Comparison of ENCODE assay signal across 8 mouse cellular contexts in genomic region chr11:48833731-48834639, GRCm38 (mm10). TPM values are rescaled to one million over a fixed set of nuclear protein-coding genes. Genes with fewer than 3 reads are reported as not detected.
A peak's percentile ranks its signal among the peaks of the same experiment; 100 is the strongest.
DNase-seq lines count a peak whose midpoint lies in the region; ATAC-seq and TF ChIP-seq lines count a peak whose summit lies in the region.

No protein-coding gene starts in this region.

- WGBS in forebrain, embryonic 16.5 days: under 1% methylated on average over 30 of the region's 30 CpGs
- under 1% methylated on average over 30 of the region's 30 CpGs for WGBS in lung, embryonic 14.5 days
- under 1% methylated on average over 30 of the region's 30 CpGs for WGBS in thymus, adult 2 months

- no peak for TF ChIP-seq CTCF in layer of hippocampus, adult 2 months (conservative IDR thresholded peaks at IDR 0.05)
- TF ChIP-seq CTCF in lung, embryonic 14.5 days (IDR thresholded peaks at IDR 0.05; ENCODE audit: low read depth): 0 out of 2 replicates have a peak, but pooled peaks have one; percentile 5
- TF ChIP-seq CTCF in thymus, adult 2 months (IDR thresholded peaks at IDR 0.05; ENCODE audit: borderline replicate concordance, control insufficient read depth, extremely low read depth, insufficient read depth, low read length, poor library complexity): no peak

- DNase-seq in ES-E14 (ENCODE audit: low read depth, low spot score): peak; percentile 71
- peak; percentile 89 to 93 for DNase-seq in cerebellum, adult 18-20 months
- peak; percentile 94 to 96 for DNase-seq in heart, postnatal 36 days
- DNase-seq in layer of hippocampus, adult 2 months (ENCODE audit: low spot score in 2 of 2): peak; percentile 90 to 93
- DNase-seq in lung, embryonic 14.5 days: peak; percentile 96
- peak; percentile 92 for DNase-seq in thymus, adult 2 months

- peaks cover 0 to 14% of the 10 kb centered on the region in 2 experiments; a peak in 2 of 4 replicates for H3K4me1 ChIP-seq in ES-E14 (ENCODE audit: control insufficient read depth in 2 of 2, insufficient read depth in 2 of 2, low read length in 2 of 2, poor library complexity in 1 of 2)
- H3K4me1 ChIP-seq in forebrain, embryonic 16.5 days (replicated peaks; ENCODE audit: control insufficient read depth, insufficient read depth, low read length): peaks cover 10% of the 10 kb centered on the region
- H3K4me1 ChIP-seq in lung, embryonic 14.5 days (ENCODE audit: insufficient read depth): 0 out of 2 replicates have a peak, but pooled peaks cover 3% of the 10 kb centered on the region
- peaks cover 21% of the 10 kb centered on the region for H3K4me1 ChIP-seq in thymus, adult 2 months (replicated peaks; ENCODE audit: control insufficient read depth, insufficient read depth, low read length)

- no peaks in the 10 kb centered on the region for H3K36me3 ChIP-seq in ES-E14 (ENCODE audit: control insufficient read depth, insufficient read depth, low read length, poor library complexity, severe bottlenecking)
- H3K36me3 ChIP-seq in forebrain, embryonic 16.5 days (ENCODE audit: control insufficient read depth, insufficient read depth): no peaks in the 10 kb centered on the region
- no peaks in the 10 kb centered on the region for H3K36me3 ChIP-seq in lung, embryonic 14.5 days (ENCODE audit: insufficient read depth)
- no peaks in the 10 kb centered on the region for H3K36me3 ChIP-seq in thymus, adult 2 months (ENCODE audit: control insufficient read depth, insufficient read depth, low read length)

- intact Hi-C loops in heart, postnatal 36 days (cut with DNase I): loop anchor here (1.0 to 2.0 kb wide), 3 partner anchors 11 to 19 kb away; no protein-coding TSS in a partner anchor

- no peak for TF ChIP-seq POLR2A in thymus, adult 2 months (IDR thresholded peaks at IDR 0.05; ENCODE audit: control insufficient read depth, extremely low read depth, insufficient read depth, low read length, poor library complexity)

- peak overlapping the region; percentile 72 to 87 for H3K4me3 ChIP-seq in ES-E14 (ENCODE audit: insufficient read depth in 1 of 2, low read depth in 1 of 2, low read length in 2 of 2, poor library complexity in 1 of 2, severe bottlenecking in 1 of 2)
- H3K4me3 ChIP-seq in forebrain, embryonic 16.5 days (replicated peaks; ENCODE audit: low read length): peak overlapping the region; percentile 67
- peak overlapping the region; percentile 67 for H3K4me3 ChIP-seq in layer of hippocampus, adult 2 months
- H3K4me3 ChIP-seq in lung, embryonic 14.5 days (ENCODE audit: low read depth, low read length): peak overlapping the region; percentile 68
- H3K4me3 ChIP-seq in thymus, adult 2 months (ENCODE audit: control insufficient read depth, insufficient read depth, low read length): peak overlapping the region; percentile 58

- no peaks in the 10 kb centered on the region for H3K9me3 ChIP-seq in ES-E14 (ENCODE audit: control insufficient read depth, insufficient read depth, low read depth, low read length)
- no peaks in the 10 kb centered on the region for H3K9me3 ChIP-seq in forebrain, embryonic 16.5 days (ENCODE audit: control insufficient read depth, low read length)
- no peaks in the 10 kb centered on the region for H3K9me3 ChIP-seq in lung, embryonic 14.5 days (ENCODE audit: low read depth, low read length)

- H3K9ac ChIP-seq in ES-E14 (ENCODE audit: insufficient read depth, low read depth, low read length, poor library complexity, severe bottlenecking): peak overlapping the region; percentile 73
- peak overlapping the region; percentile 57 for H3K9ac ChIP-seq in forebrain, embryonic 16.5 days (replicated peaks; ENCODE audit: low read depth, low read length)
- peak overlapping the region; percentile 65 for H3K9ac ChIP-seq in lung, embryonic 14.5 days

- in situ Hi-C loops in ES-E14 (cut with MboI; ENCODE audit: low sequenced_read_pairs in 2 of 2, unreplicated experiment in 2 of 2): no loop called here

- ATAC-seq in forebrain, embryonic 16.5 days: peak; percentile 92
- peak; percentile 91 for ATAC-seq in lung, embryonic 14.5 days (ENCODE audit: insufficient read depth)
- peak; percentile 49 for ATAC-seq in neutrophil, adult 5-6 weeks (ENCODE audit: extremely low read depth, insufficient number of reproducible peaks, low FRiP score, poor library complexity, severe bottlenecking)

- peak overlapping the region; percentile 65 for H3K4me2 ChIP-seq in forebrain, embryonic 16.5 days (ENCODE audit: low read length)
- H3K4me2 ChIP-seq in lung, embryonic 14.5 days: peak overlapping the region; percentile 70

- H3K27me3 ChIP-seq in forebrain, embryonic 16.5 days (replicated peaks; ENCODE audit: control insufficient read depth, insufficient read depth, low read length): no peaks in the 10 kb centered on the region
- H3K27me3 ChIP-seq in lung, embryonic 14.5 days (ENCODE audit: insufficient read depth, low read length): 0 out of 2 replicates have a peak, but pooled peaks cover 4% of the 10 kb centered on the region
- no peaks in the 10 kb centered on the region for H3K27me3 ChIP-seq in thymus, adult 2 months (ENCODE audit: control insufficient read depth, insufficient read depth, low read length)

- H3K27ac ChIP-seq in ES-E14 (ENCODE audit: insufficient read depth, low read depth, low read length, poor library complexity, severe bottlenecking): no peak overlapping the region; the same call in 1 of the 2 replicates
- H3K27ac ChIP-seq in forebrain, embryonic 16.5 days (ENCODE audit: low read length): peak overlapping the region; percentile 60
- H3K27ac ChIP-seq in layer of hippocampus, adult 2 months: peak overlapping the region; percentile 90
- H3K27ac ChIP-seq in lung, embryonic 14.5 days (ENCODE audit: low read depth): peak overlapping the region; percentile 64; the same call in 1 of the 2 replicates
- peak overlapping the region; percentile 72 for H3K27ac ChIP-seq in thymus, adult 2 months (ENCODE audit: control insufficient read depth, insufficient read depth, low read length)

TF ChIP-seq in ES-E14, 5 proteins besides CTCF, POLR2A, EP300 and RAD21:
- TF ChIP-seq MAFK (IDR thresholded peaks at IDR 0.05; ENCODE audit: insufficient read depth, low read depth, low read length) (peak; percentile 96), CHD2 (IDR thresholded peaks at IDR 0.05; ENCODE audit: low read depth, low read length) (no peak), ZNF384 (IDR thresholded peaks at IDR 0.05; ENCODE audit: low read depth, low read length) (peak; percentile 66; the same call in 1 of the 2 replicates)

RNA-seq across cellular contexts. Expression of gene Gm12184, which starts 7.5 kb away (rescaled TPM):
- total RNA-seq in ES-E14 (2012; rRNA removed): 11.4 and 12.2 TPM in 2 replicates
- 2.8 and 3.9 TPM in 2 replicates for polyA plus RNA-seq in forebrain, embryonic 16.5 days (2015; fragmentation: Nextera tagmentation; extraction: Ambion mirVana)
- total RNA-seq in heart, postnatal 36 days (2021): 1 to 10 TPM; 3.5 to 3.9 TPM
- total RNA-seq in layer of hippocampus, adult 2 months (2021): 1 to 10 TPM in 1 of 2 experiments, under 1 TPM in 1; 0.79 to 1.3 TPM
- polyA plus RNA-seq in lung, embryonic 14.5 days (2014; fragmentation: Nextera tagmentation; extraction: Ambion mirVana): 11.3 and 11.8 TPM in 2 replicates
- total RNA-seq in neutrophil, adult 5-6 weeks (2017): 4.2 and 8.0 TPM in 2 replicates
- 8.1 and 20.2 TPM in 2 replicates for polyA plus RNA-seq in thymus, adult 2 months (2012; rRNA removed)

RNA-seq across cellular contexts. Expression of gene Trim7, which starts 8.0 kb away (rescaled TPM):
- 5.9 and 6.1 TPM in 2 replicates for total RNA-seq in ES-E14 (2012; rRNA removed)
- 1.4 and 2.0 TPM in 2 replicates for polyA plus RNA-seq in forebrain, embryonic 16.5 days (2015; fragmentation: Nextera tagmentation; extraction: Ambion mirVana)
- total RNA-seq in heart, postnatal 36 days (2021): 10 to 100 TPM; 17.8 to 26.2 TPM
- total RNA-seq in layer of hippocampus, adult 2 months (2021): 1 to 10 TPM; 2.6 to 2.8 TPM
- polyA plus RNA-seq in lung, embryonic 14.5 days (2014; fragmentation: Nextera tagmentation; extraction: Ambion mirVana): 0.55 and 1.4 TPM in 2 replicates
- total RNA-seq in neutrophil, adult 5-6 weeks (2017): 167 and 205 TPM in 2 replicates
- 11.6 and 13.0 TPM in 2 replicates for polyA plus RNA-seq in thymus, adult 2 months (2012; rRNA removed)

RNA-seq across cellular contexts. Expression of gene Trim41, which starts 16.8 kb away (rescaled TPM):
- 47.8 and 52.8 TPM in 2 replicates for total RNA-seq in ES-E14 (2012; rRNA removed)
- 7.2 and 7.6 TPM in 2 replicates for polyA plus RNA-seq in forebrain, embryonic 16.5 days (2015; fragmentation: Nextera tagmentation; extraction: Ambion mirVana)
- 10 to 100 TPM; 21.0 to 22.7 TPM for total RNA-seq in heart, postnatal 36 days (2021)
- total RNA-seq in layer of hippocampus, adult 2 months (2021): 10 to 100 TPM; 56.8 to 61.5 TPM
- polyA plus RNA-seq in lung, embryonic 14.5 days (2014; fragmentation: Nextera tagmentation; extraction: Ambion mirVana): 4.5 and 4.6 TPM in 2 replicates
- total RNA-seq in neutrophil, adult 5-6 weeks (2017): 90.7 and 108 TPM in 2 replicates
- 41.7 and 41.9 TPM in 2 replicates for polyA plus RNA-seq in thymus, adult 2 months (2012; rRNA removed)

RNA-seq across cellular contexts. Expression of gene Rack1, which starts 33.9 kb away (rescaled TPM):
- 3,112 and 3,420 TPM in 2 replicates for total RNA-seq in ES-E14 (2012; rRNA removed)
- polyA plus RNA-seq in forebrain, embryonic 16.5 days (2015; fragmentation: Nextera tagmentation; extraction: Ambion mirVana): 451 and 473 TPM in 2 replicates
- 100 to 1,000 TPM; 385 to 411 TPM for total RNA-seq in heart, postnatal 36 days (2021)
- total RNA-seq in layer of hippocampus, adult 2 months (2021): 100 to 1,000 TPM; 226 to 240 TPM
- 935 and 940 TPM in 2 replicates for polyA plus RNA-seq in lung, embryonic 14.5 days (2014; fragmentation: Nextera tagmentation; extraction: Ambion mirVana)
- 756 and 779 TPM in 2 replicates for total RNA-seq in neutrophil, adult 5-6 weeks (2017)
- 3,906 and 3,990 TPM in 2 replicates for polyA plus RNA-seq in thymus, adult 2 months (2012; rRNA removed)

RNA-seq across cellular contexts. Expression of gene Irgm1, which starts 37.5 kb away (rescaled TPM):
- 3.3 and 5.7 TPM in 2 replicates for total RNA-seq in ES-E14 (2012; rRNA removed)
- 1.6 TPM in 2 replicates for polyA plus RNA-seq in forebrain, embryonic 16.5 days (2015; fragmentation: Nextera tagmentation; extraction: Ambion mirVana)
- total RNA-seq in heart, postnatal 36 days (2021): 10 to 100 TPM; 12.5 to 13.5 TPM
- 1 to 10 TPM; 3.6 to 4.3 TPM for total RNA-seq in layer of hippocampus, adult 2 months (2021)
- 6.7 and 7.6 TPM in 2 replicates for polyA plus RNA-seq in lung, embryonic 14.5 days (2014; fragmentation: Nextera tagmentation; extraction: Ambion mirVana)
- total RNA-seq in neutrophil, adult 5-6 weeks (2017): 78.9 and 82.9 TPM in 2 replicates
- 17.7 and 20.0 TPM in 2 replicates for polyA plus RNA-seq in thymus, adult 2 months (2012; rRNA removed)
